Mouse (Mus musculus): ENCODE data around the gene Olfr211. TPM values are rescaled to one million over a fixed set of nuclear protein-coding genes. Genes with fewer than 3 reads are reported as not detected.

The Olfr211 gene
- not detected in 2 replicates for total RNA-seq (2012; rRNA removed)
- polyA plus RNA-seq (2012; ENCODE audit: insufficient read depth in 1 of 2, insufficient read length in 2 of 2, low read depth in 1 of 2, low replicate concordance in 2 of 2, missing spikeins in 1 of 2): not detected

DNA sequence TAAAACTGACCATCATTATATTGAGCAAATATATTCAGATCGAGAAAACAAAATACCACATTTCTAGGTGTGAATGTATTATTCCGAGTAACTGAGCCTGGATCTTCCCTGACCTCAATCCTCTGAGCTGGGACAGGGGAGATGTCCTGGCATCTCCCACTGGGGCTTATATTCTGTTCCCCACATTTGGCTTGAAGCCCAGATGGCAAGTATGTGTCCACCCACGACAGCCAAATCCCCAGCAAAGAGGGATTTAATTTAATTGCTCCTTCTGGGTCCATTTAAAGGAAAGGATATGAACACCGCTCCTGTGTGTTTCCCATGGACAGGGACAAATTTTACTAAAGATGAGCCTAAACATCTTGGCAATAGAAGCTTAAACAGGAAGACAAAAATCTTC is at the start of gene Olfr211:
Olfr211 (plus strand) TSS at position 301 of the 400 bp plus-strand sequence.
- no peaks in the 10 kb centered on the region for H3K9me3 ChIP-seq (replicated peaks; ENCODE audit: insufficient read depth, low read length)
- H3K4me1 ChIP-seq (ENCODE audit: control insufficient read depth in 1 of 2, insufficient read depth in 2 of 2, low read length in 2 of 2): no peaks in the 10 kb centered on the region
- no peak within 1 kb of the TSS for H3K27ac ChIP-seq (ENCODE audit: control insufficient read depth, low read depth, low read length)
- H3K79me2 ChIP-seq (ENCODE audit: control insufficient read depth, insufficient read depth, low read length, poor library complexity): no peaks in the 10 kb centered on the region
- DNase-seq (ENCODE audit: low read depth, low spot score): no peak
- H3K27me3 ChIP-seq (ENCODE audit: control insufficient read depth in 1 of 2, insufficient read depth in 2 of 2, low read length in 2 of 2): peaks cover 0 to 1% of the 10 kb centered on the region in 2 experiments; a peak in 2 of 4 replicates
- no peaks in the 10 kb centered on the region for H3K36me3 ChIP-seq (ENCODE audit: control insufficient read depth in 1 of 2, insufficient read depth in 2 of 2, low read length in 2 of 2)
- H3K9ac ChIP-seq (ENCODE audit: control insufficient read depth, low read depth, low read length, poor library complexity, severe bottlenecking): no peak within 1 kb of the TSS
- no peak within 1 kb of the TSS for H3K4me3 ChIP-seq (ENCODE audit: control insufficient read depth in 1 of 2, insufficient read depth in 1 of 2, low read depth in 2 of 2, low read length in 2 of 2)
- TF ChIP-seq NELFE (IDR thresholded peaks at IDR 0.05; ENCODE audit: low read depth, low read length) (no peak), CHD2 (IDR thresholded peaks at IDR 0.05; ENCODE audit: low read length) (no peak), POLR2AphosphoS5 (IDR thresholded peaks at IDR 0.05; ENCODE audit: borderline replicate concordance, low read depth, low read length) (no peak), USF1 (IDR thresholded peaks at IDR 0.05; ENCODE audit: low read depth, low read length) (no peak), E2F4 (IDR thresholded peaks at IDR 0.05; ENCODE audit: borderline replicate concordance, low read depth, low read length) (no peak), CTCF (IDR thresholded peaks at IDR 0.05 in 2 of 3, conservative IDR thresholded peaks at IDR 0.05 in 1 of 3; ENCODE audit: control insufficient read depth in 1 of 3, insufficient read depth in 1 of 3, low read depth in 2 of 3, low read length in 3 of 3, poor library complexity in 1 of 3, severe bottlenecking in 1 of 3) (no peak), GATA1 (IDR thresholded peaks at IDR 0.05; ENCODE audit: low read depth, low read length) (no peak), USF2 (IDR thresholded peaks at IDR 0.05; ENCODE audit: borderline replicate concordance in 1 of 2, insufficient read depth in 1 of 2, low read depth in 1 of 2, low read length in 2 of 2) (no peak), GABPA (IDR thresholded peaks at IDR 0.05; ENCODE audit: low read depth, low read length) (no peak)

DNA sequence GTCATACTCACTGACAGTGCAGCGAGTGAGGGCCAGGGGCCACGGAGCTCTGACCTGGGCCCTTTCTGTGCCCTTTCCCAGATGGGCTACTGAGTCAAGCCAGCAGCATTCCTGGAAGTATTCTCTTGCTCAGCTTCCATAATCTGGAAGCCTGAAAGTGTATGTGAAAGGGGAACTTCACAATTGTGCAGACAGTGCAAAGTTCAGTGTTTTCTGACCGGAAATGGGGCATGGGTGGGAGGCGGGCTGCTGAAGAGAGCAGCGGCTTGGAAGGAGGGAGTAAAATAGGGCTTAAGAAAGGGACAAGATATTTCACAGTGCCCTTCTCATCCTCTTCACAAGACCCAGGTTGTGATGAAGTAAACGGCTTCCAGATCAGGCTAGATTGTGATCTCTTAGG is 49.4 kb upstream of the Olfr211 start:
- H3K9ac ChIP-seq (ENCODE audit: control insufficient read depth, low read depth, low read length, poor library complexity, severe bottlenecking): no peak overlapping the region
- no peaks in the 10 kb centered on the region for H3K27me3 ChIP-seq (ENCODE audit: control insufficient read depth in 1 of 2, insufficient read depth in 2 of 2, low read length in 2 of 2)
- no peak overlapping the region for H3K27ac ChIP-seq (ENCODE audit: control insufficient read depth, low read depth, low read length)
- TF ChIP-seq TCF12 (IDR thresholded peaks at IDR 0.05; ENCODE audit: low read depth, low read length) (no peak), ZC3H11A (IDR thresholded peaks at IDR 0.05; ENCODE audit: low read depth, low read length) (no peak), UBTF (IDR thresholded peaks at IDR 0.05; ENCODE audit: borderline replicate concordance, insufficient read depth, low read depth, low read length) (no peak), MXI1 (IDR thresholded peaks at IDR 0.05; ENCODE audit: low read depth, low read length) (no peak), RCOR1 (IDR thresholded peaks at IDR 0.05; ENCODE audit: low read depth, low read length) (no peak), SMC3 (IDR thresholded peaks at IDR 0.05; ENCODE audit: low read depth, low read length) (no peak), TBP (IDR thresholded peaks at IDR 0.05; ENCODE audit: low read depth, low read length) (no peak), EP300 (IDR thresholded peaks at IDR 0.05; ENCODE audit: low read depth in 1 of 2, low read length in 2 of 2) (no peak)
- no peak overlapping the region for H3K4me3 ChIP-seq (ENCODE audit: control insufficient read depth in 1 of 2, insufficient read depth in 1 of 2, low read depth in 2 of 2, low read length in 2 of 2)
- no peaks in the 10 kb centered on the region for H3K79me2 ChIP-seq (ENCODE audit: control insufficient read depth, insufficient read depth, low read length, poor library complexity)
- peaks cover 7 to 8% of the 10 kb centered on the region in 2 experiments; a peak in 3 of 4 replicates for H3K4me1 ChIP-seq (ENCODE audit: control insufficient read depth in 1 of 2, insufficient read depth in 2 of 2, low read length in 2 of 2)
- H3K9me3 ChIP-seq (replicated peaks; ENCODE audit: insufficient read depth, low read length): no peaks in the 10 kb centered on the region
- DNase-seq (ENCODE audit: low read depth, low spot score): no peak
- peaks cover 0 to 9% of the 10 kb centered on the region in 2 experiments; a peak in 2 of 4 replicates for H3K36me3 ChIP-seq (ENCODE audit: control insufficient read depth in 1 of 2, insufficient read depth in 2 of 2, low read length in 2 of 2)
